Mouse (Mus musculus) midbrain, postnatal 0 days (tissue): ENCODE measurements around the gene Col13a1. TPM values are rescaled to one million over a fixed set of nuclear protein-coding genes. Genes with fewer than 3 reads are reported as not detected.
A peak's percentile ranks its signal among the peaks of the same experiment; 100 is the strongest.

Experiments
- ATAC-seq: fragments of 200-750 bp; cut with Nextera tagmentation; 2 replicates; pipeline ENCODE4 v1.8.0; 2017; ENCODE audit warnings: moderate number of reproducible peaks, mild to moderate bottlenecking, moderate TSS enrichment, moderate library complexity; ENCODE audit not compliant: low FRiP score
- DNase-seq: peaks from one replicate; pipeline ENCODE4 v3.0.0-alpha.2; 2015; ENCODE audit warnings: low spot score
- H3K27ac ChIP-seq: fragments of 300-500 bp; sonication (generic); 2 replicates; pipeline ENCODE4 v1.5.1; 2014; ENCODE audit warnings: low read depth, mild to moderate bottlenecking, low read length, mixed read lengths
- H3K27me3 ChIP-seq: fragments of 300-500 bp; sonication (generic); 2 replicates; pipeline ENCODE4 v1.6.1; 2014; ENCODE audit warnings: low read length, control low read depth, mixed read lengths; ENCODE audit not compliant: insufficient read depth
- H3K36me3 ChIP-seq: fragments of 300-500 bp; sonication (generic); 2 replicates; pipeline ENCODE4 v1.6.1; 2014; ENCODE audit warnings: low read length, control low read depth, mixed read lengths; ENCODE audit not compliant: insufficient read depth
- H3K4me1 ChIP-seq: fragments of 300-500 bp; sonication (generic); 2 replicates; pipeline ENCODE4 v1.6.1; 2014; ENCODE audit warnings: mild to moderate bottlenecking, control low read depth, antibody characterized with exemption, low read length, mixed read lengths; ENCODE audit not compliant: insufficient read depth
- H3K4me2 ChIP-seq: fragments of 300-500 bp; sonication (generic); 2 replicates; pipeline ENCODE4 v1.6.1; 2014; ENCODE audit warnings: low read depth, mild to moderate bottlenecking, low read length, mixed read lengths; ENCODE audit not compliant: poor library complexity, severe bottlenecking
- H3K4me3 ChIP-seq: fragments of 300-500 bp; sonication (generic); 2 replicates; pipeline ENCODE4 v1.5.1; 2014; ENCODE audit warnings: low read depth, mild to moderate bottlenecking, low read length, moderate library complexity
- H3K9ac ChIP-seq: fragments of 300-500 bp; sonication (generic); replicated peaks from 2 replicates; pipeline ENCODE4 v1.6.1; 2014; ENCODE audit warnings: mild to moderate bottlenecking, low read length, moderate library complexity, mixed read lengths; ENCODE audit not compliant: poor library complexity, severe bottlenecking
- H3K9me3 ChIP-seq: fragments of 300-500 bp; sonication (generic); 2 replicates; pipeline ENCODE4 v1.6.1; 2016; ENCODE audit warnings: low read length, control low read depth
- CTCF ChIP-seq: IDR thresholded peaks from 2 replicates; pipeline ENCODE4 v1.5.1; 2016; ENCODE audit warnings: antibody characterized with exemption, mild to moderate bottlenecking
- WGBS: fragments of 180-500 bp; shearing (Covaris S2); extraction: QIAGEN DNeasy Blood & Tissue Kit; methylation state at CpG from one replicate; pipeline ENCODE4 v1.1.7; 2014; 5-methylcytosine and 5-hydroxymethylcytosine counted together
- polyA plus RNA-seq: library from polyadenylated mRNA; unstranded; fragments of >200 nt; fragmentation: Nextera tagmentation; extraction: Ambion mirVana; gene quantifications from 2 replicates; pipeline ENCODE4 v1.2.1, GENCODE M21; 2015
- total RNA-seq: library from RNA; depleted of rRNA; stranded (reverse); fragments of >200 nt; gene quantifications from 2 replicates; pipeline ENCODE4 v1.2.3, GENCODE M21; 2014

Gene Col13a1
- total and polyA plus RNA-seq, 2 experiments from 2014 or later: 1.2 to 3.7 TPM

DNA sequence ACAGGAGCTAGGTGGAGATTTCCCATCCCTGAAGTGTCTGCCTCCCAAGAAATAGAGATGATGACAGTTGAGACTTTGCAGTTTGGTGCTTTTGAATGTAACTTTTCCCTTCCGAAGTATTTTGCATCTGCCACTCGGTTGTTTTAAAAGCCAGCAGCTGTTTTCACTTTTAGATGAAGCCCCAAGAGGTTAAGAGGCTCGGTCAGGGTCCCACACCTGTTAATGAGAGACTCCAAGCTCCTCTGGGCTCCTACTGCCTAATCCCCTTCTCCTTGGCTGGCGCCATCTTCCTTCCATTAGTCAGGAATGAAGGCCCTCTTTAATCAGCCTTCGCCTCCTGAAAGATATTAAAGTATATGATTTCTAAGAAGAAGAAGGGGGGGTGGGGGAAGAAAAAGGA lies 153.4 kb downstream of the Col13a1 start:
- H3K9me3 ChIP-seq: no peaks in the 10 kb centered on the region
- H3K27ac ChIP-seq: no peak overlapping the region
- no peak for DNase-seq
- H3K4me3 ChIP-seq: no peak overlapping the region
- H3K4me1 ChIP-seq: peaks cover 3% of the 10 kb centered on the region; the same call in 1 of the 2 replicates
- no peak overlapping the region for H3K4me2 ChIP-seq
- H3K36me3 ChIP-seq: no peaks in the 10 kb centered on the region
- no peak for TF ChIP-seq CTCF
- 60% methylated on average over 5 of the region's 5 CpGs for WGBS
- no peaks in the 10 kb centered on the region for H3K27me3 ChIP-seq
- H3K9ac ChIP-seq: no peak overlapping the region
- ATAC-seq: no peak

DNA sequence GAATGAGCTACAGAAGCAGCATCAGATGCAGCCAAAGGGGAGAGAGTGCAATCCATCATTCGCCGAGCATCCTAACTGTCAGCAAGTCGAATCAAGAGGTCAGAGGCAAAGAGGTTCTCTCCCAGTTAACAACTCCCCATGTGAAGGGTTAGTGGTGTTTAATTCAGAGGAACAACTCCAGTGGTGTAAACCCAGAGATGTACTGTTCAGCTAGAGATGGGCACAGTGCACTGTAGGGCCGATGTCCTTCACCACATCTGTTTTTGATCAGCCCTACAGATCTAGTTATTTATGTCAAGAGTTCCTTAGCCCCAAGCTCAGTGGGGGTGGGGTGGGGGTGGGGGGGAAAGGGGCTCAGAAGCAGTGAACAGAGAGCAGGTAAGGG lies 155.2 kb downstream of the Col13a1 start:
- no peak overlapping the region for H3K4me2 ChIP-seq
- ATAC-seq (no peak), DNase-seq (no peak)
- no peak overlapping the region for H3K4me3 ChIP-seq
- H3K9ac ChIP-seq: no peak overlapping the region
- no peak for TF ChIP-seq CTCF
- H3K27me3 ChIP-seq: no peaks in the 10 kb centered on the region
- H3K9me3 ChIP-seq: no peaks in the 10 kb centered on the region
- peaks cover 3% of the 10 kb centered on the region; the same call in 1 of the 2 replicates for H3K4me1 ChIP-seq
- no peak overlapping the region for H3K27ac ChIP-seq
- 87% methylated on average over 4 of the region's 4 CpGs for WGBS
- no peaks in the 10 kb centered on the region for H3K36me3 ChIP-seq

DNA sequence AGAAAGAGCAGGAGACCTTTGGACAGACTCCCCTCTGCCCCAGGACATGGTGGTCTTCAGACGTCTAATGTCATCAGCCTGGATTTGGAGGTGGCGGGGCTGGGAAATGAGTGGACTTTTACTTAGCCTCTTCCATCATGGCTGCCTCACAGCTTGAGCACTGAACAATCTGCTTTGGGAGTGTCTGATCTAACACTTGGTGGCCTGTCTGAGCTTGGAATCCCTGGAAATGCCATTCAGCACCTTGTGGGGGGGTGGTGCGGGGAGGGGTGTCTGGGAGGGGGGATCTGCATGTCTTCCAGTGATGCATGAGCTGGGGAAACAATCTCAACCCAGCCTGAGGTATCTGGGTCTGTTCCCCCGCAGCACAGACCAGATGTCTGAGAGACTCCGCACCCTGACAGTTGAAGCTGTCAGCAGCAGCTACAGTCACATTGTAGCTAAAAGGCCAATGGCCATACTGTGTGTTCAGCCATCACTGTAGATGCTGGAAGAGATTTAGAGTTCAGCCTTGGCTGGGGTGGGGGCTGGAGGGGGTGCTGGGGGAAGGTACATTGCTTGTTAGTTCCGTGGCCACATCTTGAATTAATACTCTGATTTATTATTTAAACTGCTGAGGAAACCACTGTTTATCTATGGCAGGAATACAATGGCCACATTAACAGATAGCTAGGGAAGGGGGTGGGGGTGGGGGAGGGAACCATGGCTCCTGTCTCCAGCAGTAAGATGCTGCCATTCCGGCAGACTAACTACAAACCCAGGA lies 155.8 kb downstream of the Col13a1 start:
- ATAC-seq: no peak
- no peak for DNase-seq
- Histone ChIP-seq H3K4me1 (peaks cover 3% of the 10 kb centered on the region; the same call in 1 of the 2 replicates), H3K36me3 (no peaks in the 10 kb centered on the region), H3K27ac (no peak overlapping the region), H3K4me2 (no peak overlapping the region), H3K9me3 (no peaks in the 10 kb centered on the region), H3K9ac (no peak overlapping the region), H3K4me3 (no peak overlapping the region), H3K27me3 (no peaks in the 10 kb centered on the region)
- WGBS: 72% methylated on average over 7 of the region's 7 CpGs
- TF ChIP-seq CTCF: no peak

DNA sequence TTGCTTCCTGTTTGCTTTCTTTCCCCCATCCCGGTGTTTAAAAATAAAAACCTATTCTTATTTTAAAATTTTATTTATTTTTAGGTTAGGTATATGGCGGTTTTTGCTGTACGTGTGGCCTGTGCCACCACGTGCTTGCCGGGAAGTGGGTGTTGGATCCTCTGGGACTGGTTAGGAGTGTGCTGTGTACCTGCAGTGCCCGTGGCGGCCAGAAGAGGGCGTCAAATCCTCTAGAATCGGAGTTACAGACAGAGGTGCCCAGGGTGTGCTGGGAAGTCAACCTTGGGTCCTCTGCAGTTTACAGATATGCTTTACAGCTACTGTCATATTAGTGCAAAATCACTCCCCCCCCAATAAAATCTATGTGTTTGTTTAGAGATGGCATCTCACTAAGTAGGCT lies 158.9 kb downstream of the Col13a1 start:
- Histone ChIP-seq H3K27me3 (no peaks in the 10 kb centered on the region), H3K36me3 (no peaks in the 10 kb centered on the region), H3K9ac (no peak overlapping the region), H3K4me3 (no peak overlapping the region), H3K4me2 (no peak overlapping the region), H3K27ac (no peak overlapping the region), H3K9me3 (no peaks in the 10 kb centered on the region), H3K4me1 (no peaks in the 10 kb centered on the region)
- 55% methylated on average over 9 of the region's 9 CpGs for whole genome bisulfite sequencing
- DNase-seq (no peak), ATAC-seq (no peak)
- TF ChIP-seq CTCF: peak; percentile 42

DNA sequence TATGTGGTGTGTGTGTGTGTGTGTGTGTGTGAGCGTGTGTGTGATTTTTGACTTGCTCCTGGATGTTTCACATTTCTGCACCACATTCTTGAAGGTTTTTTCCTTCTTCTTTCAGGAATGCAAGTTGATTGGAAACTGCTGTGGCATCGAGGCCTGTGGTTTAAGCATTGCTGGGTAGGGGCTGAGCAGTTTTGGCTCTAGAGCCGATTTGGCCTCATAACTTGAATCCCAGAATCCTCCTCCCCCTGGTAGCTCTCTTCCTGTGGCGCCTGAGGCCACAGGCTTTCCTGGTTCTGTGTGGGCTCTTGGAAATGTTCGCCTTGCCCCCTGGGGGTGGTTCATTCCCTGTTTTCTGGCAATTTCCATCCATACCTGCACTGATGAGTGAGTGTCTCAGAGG lies 166.9 kb downstream of the Col13a1 start:
- no peaks in the 10 kb centered on the region for H3K27me3 ChIP-seq
- DNase-seq (no peak), ATAC-seq (no peak)
- no peaks in the 10 kb centered on the region for H3K9me3 ChIP-seq
- no peaks in the 10 kb centered on the region for H3K36me3 ChIP-seq
- H3K27ac ChIP-seq: no peak overlapping the region
- H3K4me1 ChIP-seq: no peaks in the 10 kb centered on the region
- H3K4me2 ChIP-seq: no peak overlapping the region
- WGBS: 71% methylated on average over 5 of the region's 5 CpGs
- no peak overlapping the region for H3K9ac ChIP-seq
- TF ChIP-seq CTCF: no peak
- H3K4me3 ChIP-seq: no peak overlapping the region

DNA sequence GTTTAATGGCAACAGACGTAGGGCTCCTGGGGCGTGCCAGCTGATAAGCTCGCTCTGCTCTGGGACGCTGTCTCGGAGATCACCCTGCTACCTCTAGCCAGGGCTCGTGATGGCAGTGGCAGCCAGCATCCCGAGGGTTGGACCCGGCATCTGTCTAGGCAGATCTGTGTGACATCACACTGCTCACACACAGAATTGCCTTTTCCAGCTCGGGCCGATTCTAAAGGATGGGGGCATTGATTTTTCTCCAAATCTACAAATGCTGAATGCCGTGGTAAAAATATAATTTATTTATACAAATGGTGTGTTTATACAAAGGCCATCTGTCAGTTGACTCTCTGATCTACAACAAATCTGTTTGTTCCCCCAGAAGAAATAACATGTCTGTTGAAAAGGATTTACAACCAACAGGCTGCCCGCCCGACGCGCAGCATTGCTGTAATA lies 180.8 kb downstream of the Col13a1 start:
- Histone ChIP-seq H3K36me3 (no peaks in the 10 kb centered on the region), H3K9ac (no peak overlapping the region), H3K4me3 (no peak overlapping the region), H3K27me3 (no peaks in the 10 kb centered on the region), H3K4me1 (no peaks in the 10 kb centered on the region), H3K9me3 (no peaks in the 10 kb centered on the region), H3K27ac (no peak overlapping the region), H3K4me2 (no peak overlapping the region)
- WGBS: 84% methylated on average over 15 of the region's 15 CpGs
- TF ChIP-seq CTCF: no peak
- no peak for ATAC-seq
- no peak for DNase-seq
